Comparison of ENCODE assay signal across 23 mouse cellular contexts in genomic region chr12:57464520-57465334, GRCm38 (mm10).
DNase-seq lines count a peak whose midpoint lies in the region; ATAC-seq lines count a peak whose summit lies in the region.
"Had no signal": no experiment of that assay in that cellular context is flagged by ENCODE, and none has a peak within 500 bp of the region (broad histone marks: within the 10 kb centered on the region; RNA-seq: fewer than 3 reads in every experiment).

No protein-coding gene starts in this region.

- 61% methylated on average over 12 of the region's 12 CpGs for WGBS in lung, embryonic 16.5 days

- intact Hi-C loops in heart, postnatal 25 days (cut with DNase I), result no loop called here
- intact Hi-C loops in left cerebral cortex, postnatal 10 days (cut with DNase I), result no loop called here

- ATAC-seq in lung, embryonic 16.5 days (ENCODE audit: low read depth), result no peak
- ATAC-seq in megakaryocyte, adult 5-6 weeks (ENCODE audit: poor library complexity, severe bottlenecking), result peak; percentile 70
- ATAC-seq: CD4-positive, CD25-positive, alpha-beta regulatory T cell, adult 4 months; forebrain, embryonic 13.5 days had no signal

- H3K36me3 ChIP-seq in lung, embryonic 16.5 days (ENCODE audit: control insufficient read depth, insufficient read depth, low read length), result no peaks in the 10 kb centered on the region
- H3K36me3 ChIP-seq: embryonic facial prominence, embryonic 10.5 days; hindbrain, embryonic 12.5 days; limb, embryonic 13.5 days; liver, embryonic 13.5 days; midbrain, embryonic 12.5 days; neural tube, embryonic 13.5 days; stomach, embryonic 15.5 days had no signal

- no peak overlapping the region for H3K9ac ChIP-seq in lung, embryonic 16.5 days (ENCODE audit: low read length)
- H3K9ac ChIP-seq: forebrain, embryonic 13.5 days; hindbrain, embryonic 12.5 days; limb, embryonic 13.5 days; liver, embryonic 13.5 days; midbrain, embryonic 12.5 days; neural tube, embryonic 13.5 days; stomach, embryonic 15.5 days had no signal

- H3K4me1 ChIP-seq in lung, embryonic 16.5 days (replicated peaks; ENCODE audit: control insufficient read depth, insufficient read depth, low read length), result no peaks in the 10 kb centered on the region; the same call in 1 of the 2 replicates
- H3K4me1 ChIP-seq: embryonic facial prominence, embryonic 10.5 days; liver, embryonic 13.5 days; neural tube, embryonic 13.5 days; stomach, embryonic 15.5 days had no signal

- no peak overlapping the region for H3K4me3 ChIP-seq in lung, embryonic 16.5 days (ENCODE audit: low read length)
- H3K4me3 ChIP-seq: embryonic facial prominence, embryonic 10.5 days; forebrain, embryonic 13.5 days; hindbrain, embryonic 12.5 days; limb, embryonic 13.5 days; liver, embryonic 13.5 days; midbrain, embryonic 12.5 days; neural tube, embryonic 13.5 days; stomach, embryonic 15.5 days had no signal

- peak; percentile 0 to 15 for DNase-seq in heart, adult 9 months (ENCODE audit: low spot score in 2 of 2)
- no peak for DNase-seq in heart, postnatal 25 days (ENCODE audit: low spot score)
- no peak for DNase-seq in lung, postnatal 10 days
- peak; percentile 28 for DNase-seq in MN1 (ENCODE audit: low spot score)
- no peak for DNase-seq in left cerebral cortex, postnatal 10 days (ENCODE audit: extremely low spot score in 1 of 2, low spot score in 2 of 2)
- no peak for DNase-seq in spleen, postnatal 10 days (ENCODE audit: low spot score in 2 of 2)
- DNase-seq: adrenal gland, postnatal 14 days; cerebellum, adult 2 months; gastrocnemius, postnatal 14 days; kidney, adult 8-10 months; liver, embryonic 13.5 days; lung, postnatal 4 days had no signal

- H3K27me3 ChIP-seq in lung, embryonic 16.5 days (ENCODE audit: control insufficient read depth, insufficient read depth, low read depth, low read length), result no peaks in the 10 kb centered on the region
- H3K27me3 ChIP-seq: forebrain, embryonic 13.5 days; hindbrain, embryonic 12.5 days; limb, embryonic 13.5 days; liver, embryonic 13.5 days; midbrain, embryonic 12.5 days; neural tube, embryonic 13.5 days; stomach, embryonic 15.5 days had no signal

- peak overlapping the region; percentile 26; the same call in 1 of the 2 replicates for H3K4me2 ChIP-seq in lung, embryonic 16.5 days (ENCODE audit: low read depth, low read length)
- H3K4me2 ChIP-seq: forebrain, embryonic 13.5 days; hindbrain, embryonic 12.5 days; limb, embryonic 13.5 days; liver, embryonic 13.5 days; midbrain, embryonic 12.5 days; neural tube, embryonic 13.5 days; stomach, embryonic 15.5 days had no signal

- H3K9me3 ChIP-seq in lung, embryonic 16.5 days (ENCODE audit: control insufficient read depth, low read length), result no peaks in the 10 kb centered on the region
- H3K9me3 ChIP-seq: embryonic facial prominence, embryonic 10.5 days; forebrain, embryonic 13.5 days; G1E; hindbrain, embryonic 12.5 days; limb, embryonic 13.5 days; liver, embryonic 13.5 days; midbrain, embryonic 12.5 days; neural tube, embryonic 13.5 days; stomach, embryonic 15.5 days had no signal

- no peak overlapping the region for H3K27ac ChIP-seq in lung, embryonic 16.5 days (ENCODE audit: low read length)
- H3K27ac ChIP-seq: embryonic facial prominence, embryonic 10.5 days; forebrain, embryonic 13.5 days; hindbrain, embryonic 12.5 days; limb, embryonic 13.5 days; liver, embryonic 13.5 days; midbrain, embryonic 12.5 days; neural tube, embryonic 13.5 days; stomach, embryonic 15.5 days had no signal

Comparison
In these comparisons a context has a peak if more than half of its experiments do, and no peak if none do; other contexts are left out.
1. DNase-seq: peak in heart, adult 9 months (2 of 2) and MN1 (single experiment); none in heart, postnatal 25 days (single experiment), lung, postnatal 10 days (single experiment), left cerebral cortex, postnatal 10 days (0 of 2) and spleen, postnatal 10 days (0 of 2).